Mouse (Mus musculus): ENCODE measurements around the gene Slu7. TPM values are rescaled to one million over a fixed set of nuclear protein-coding genes. Genes with fewer than 3 reads are reported as not detected.

The Slu7 gene
- total RNA-seq, 2 experiments from 2014 or later, result 59.6 to 60.1 TPM

- no peak for DNase-seq
These were observed 8.3 kb upstream of the Slu7 start for GRCm38 (mm10) chr11:43425166-43425709.

- peak; percentile 64 to 66 for DNase-seq
These were observed 7.6 kb upstream of the Slu7 start, which contains the start of gene Pttg1 for GRCm38 (mm10) chr11:43425824-43426413. Gene Pttg1 (minus strand): TSS chr11:43426251.

DNA sequence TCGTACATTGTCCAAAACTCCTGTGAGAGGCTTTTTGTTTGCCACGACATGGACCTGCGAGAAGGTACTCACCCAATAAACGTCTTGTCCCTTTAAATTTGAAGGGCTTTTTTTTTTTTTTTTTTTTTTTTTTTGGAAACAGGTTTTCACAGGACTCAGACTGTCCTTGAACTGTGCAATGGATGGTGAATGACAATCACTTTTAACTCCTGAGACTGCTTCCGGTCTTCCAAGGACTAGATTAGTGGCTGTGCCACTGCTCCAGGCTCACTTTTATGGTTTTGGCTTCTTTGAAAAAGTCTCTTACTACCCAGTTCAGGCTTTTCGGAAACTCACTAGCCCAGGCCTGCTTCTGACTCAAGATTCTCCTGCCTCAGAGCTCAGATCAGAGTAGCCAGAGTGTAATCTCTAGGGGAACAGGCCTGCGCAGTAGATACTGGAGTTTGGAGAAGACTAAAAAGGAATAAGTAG, 7.1 kb upstream of the Slu7 start:
- DNase-seq, result no peak

DNA sequence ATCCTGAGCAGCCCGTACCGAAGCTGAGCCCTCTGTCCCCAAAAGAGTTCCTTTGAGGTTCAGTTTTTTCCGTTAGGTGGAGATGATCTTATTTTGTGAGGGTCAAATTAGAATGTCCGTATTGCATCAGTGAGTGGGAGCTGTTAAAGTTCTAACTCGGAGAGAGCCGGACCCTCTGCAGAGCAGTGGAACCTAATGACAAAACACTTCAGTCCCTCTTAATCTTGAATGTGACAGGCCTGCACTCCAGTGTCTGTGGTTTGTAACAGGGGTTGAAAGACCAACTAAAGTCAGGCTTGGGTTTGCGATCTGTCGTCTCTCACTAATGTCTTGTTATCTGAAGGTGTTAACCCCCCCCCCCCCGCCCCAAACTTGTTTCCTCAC, 472 bp downstream of the Slu7 start:
- DNase-seq, result no peak

DNA sequence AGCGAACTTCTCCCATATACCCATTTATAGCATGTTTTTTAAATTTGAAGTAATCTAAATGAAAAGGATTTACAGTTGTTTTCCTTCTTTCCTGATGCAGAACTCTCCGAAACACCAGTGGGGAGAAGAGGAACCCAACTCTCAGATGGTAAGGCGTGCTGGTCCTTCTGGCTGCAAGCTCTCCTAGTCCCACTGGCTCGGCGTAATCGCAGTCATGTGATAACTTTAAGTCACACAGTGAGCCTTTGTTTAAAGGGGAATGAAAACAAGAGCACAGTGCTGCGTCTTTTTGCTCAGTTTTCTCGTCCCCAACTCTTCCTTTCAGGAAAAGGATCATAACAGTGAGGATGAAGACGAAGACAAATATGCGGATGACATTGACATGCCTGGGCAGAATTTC, 7.6 kb downstream of the Slu7 start:
- DNase-seq, result no peak

- DNase-seq, result no peak
These were observed 9.6 kb downstream of the Slu7 start for GRCm38 (mm10) chr11:43443183-43443582.

- no peak for DNase-seq
These were observed 16.4 kb downstream of the Slu7 start for GRCm38 (mm10) chr11:43449916-43450315.

GRCm38 (mm10) chr11:43451322-43451721, 17.8 kb downstream of the Slu7 start:
- no peak for DNase-seq

- DNase-seq, result no peak
These were observed 18.7 kb downstream of the Slu7 start for GRCm38 (mm10) chr11:43452266-43452665.

GRCm38 (mm10) chr11:43463204-43463603, 29.7 kb downstream of the Slu7 start:
- no peak for DNase-seq

GRCm38 (mm10) chr11:43470118-43470517, 36.6 kb downstream of the Slu7 start:
- no peak for DNase-seq

DNA sequence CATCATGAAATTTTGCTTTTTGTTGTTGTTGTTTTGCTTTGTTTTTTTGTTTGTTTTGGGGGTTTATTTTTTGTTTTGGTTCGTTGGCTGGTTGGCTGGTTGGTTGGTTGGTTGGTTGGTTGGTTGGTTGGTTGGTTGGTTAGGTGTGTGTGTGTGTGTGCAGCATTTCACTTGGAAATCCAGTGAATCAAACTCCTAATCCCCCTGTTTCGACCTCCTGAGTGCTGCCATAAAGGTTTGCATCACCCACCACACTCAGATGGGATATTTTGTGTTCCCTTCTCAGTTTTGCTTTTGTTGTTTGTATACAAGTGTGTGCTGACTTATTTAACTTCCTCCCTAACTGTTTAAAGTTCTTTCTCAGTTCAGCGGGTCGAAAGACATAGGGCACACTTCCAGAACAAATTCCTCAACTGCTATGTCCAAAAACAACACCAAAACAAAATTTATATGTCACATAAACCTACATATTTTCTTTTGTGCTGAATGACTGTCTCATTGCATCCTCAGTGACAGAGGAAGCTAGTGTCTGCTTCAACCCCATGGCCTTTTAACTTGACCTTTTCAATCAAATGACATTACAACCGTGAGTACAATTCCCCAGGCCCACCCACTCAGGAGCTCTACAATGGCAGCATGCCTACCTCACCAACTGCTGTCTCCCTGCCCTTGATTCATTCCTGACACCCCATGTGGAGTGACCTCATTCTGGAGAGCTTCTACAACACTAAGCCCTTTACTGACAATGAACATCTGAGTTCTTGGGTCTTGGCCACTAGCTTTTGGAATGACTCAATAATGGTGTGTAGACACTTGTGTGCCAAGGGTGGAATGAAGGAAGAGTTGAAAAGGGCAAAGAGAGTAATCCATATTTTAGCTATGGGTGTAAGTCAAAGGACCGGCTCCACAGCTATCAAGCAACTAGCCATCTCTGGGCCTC, 37.6 kb downstream of the Slu7 start:
- DNase-seq, result no peak

GRCm38 (mm10) chr11:43473115-43473514, 39.6 kb downstream of the Slu7 start:
- no peak for DNase-seq

- no peak for DNase-seq
These were observed 40.2 kb downstream of the Slu7 start for GRCm38 (mm10) chr11:43473635-43474224.

- DNase-seq, result no peak
These were observed 40.8 kb downstream of the Slu7 start, which contains the start of gene C1qtnf2 for GRCm38 (mm10) chr11:43474225-43474774. Gene C1qtnf2 (plus strand): TSS chr11:43474276.

DNA sequence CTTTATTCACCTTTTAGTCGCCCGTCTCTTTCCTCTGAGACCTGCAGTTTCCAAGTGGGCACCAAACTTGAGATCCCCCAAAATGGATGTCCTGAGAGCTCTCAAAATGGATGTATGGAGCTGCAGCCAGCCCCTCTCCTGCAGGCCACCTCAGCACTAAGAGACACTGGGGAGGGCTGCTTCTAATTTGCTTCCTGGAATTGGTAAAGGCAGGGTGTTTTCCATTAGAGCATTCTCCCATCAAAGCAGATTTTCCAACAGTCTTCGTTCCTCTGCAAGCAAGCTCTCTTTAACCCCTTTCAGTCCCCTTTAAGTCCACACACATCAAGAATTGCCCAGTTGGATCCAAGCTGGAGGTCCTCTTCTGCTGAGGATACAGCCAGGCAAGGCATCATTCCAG, 45.8 kb downstream of the Slu7 start:
- DNase-seq, result no peak

DNA sequence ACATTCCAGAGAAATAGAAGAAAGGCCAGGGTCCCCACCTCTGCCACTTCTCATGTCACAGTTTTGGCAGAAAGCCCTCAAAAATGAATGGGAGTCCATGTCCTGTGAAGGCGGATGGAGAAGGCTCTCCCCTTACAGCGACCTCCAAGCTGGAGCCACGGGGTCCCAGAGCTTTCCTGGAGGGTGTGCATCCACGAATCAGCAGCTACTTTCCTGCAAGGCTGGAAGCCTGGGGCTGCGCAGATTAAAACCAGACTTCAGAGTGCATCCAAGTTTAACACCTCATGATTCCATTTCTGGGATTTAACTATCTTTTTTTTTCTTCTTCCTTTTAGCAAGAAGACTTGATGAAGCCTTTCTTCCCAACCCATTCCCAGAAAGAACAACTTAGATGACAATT, 47.0 kb downstream of the Slu7 start:
- DNase-seq, result no peak

DNA sequence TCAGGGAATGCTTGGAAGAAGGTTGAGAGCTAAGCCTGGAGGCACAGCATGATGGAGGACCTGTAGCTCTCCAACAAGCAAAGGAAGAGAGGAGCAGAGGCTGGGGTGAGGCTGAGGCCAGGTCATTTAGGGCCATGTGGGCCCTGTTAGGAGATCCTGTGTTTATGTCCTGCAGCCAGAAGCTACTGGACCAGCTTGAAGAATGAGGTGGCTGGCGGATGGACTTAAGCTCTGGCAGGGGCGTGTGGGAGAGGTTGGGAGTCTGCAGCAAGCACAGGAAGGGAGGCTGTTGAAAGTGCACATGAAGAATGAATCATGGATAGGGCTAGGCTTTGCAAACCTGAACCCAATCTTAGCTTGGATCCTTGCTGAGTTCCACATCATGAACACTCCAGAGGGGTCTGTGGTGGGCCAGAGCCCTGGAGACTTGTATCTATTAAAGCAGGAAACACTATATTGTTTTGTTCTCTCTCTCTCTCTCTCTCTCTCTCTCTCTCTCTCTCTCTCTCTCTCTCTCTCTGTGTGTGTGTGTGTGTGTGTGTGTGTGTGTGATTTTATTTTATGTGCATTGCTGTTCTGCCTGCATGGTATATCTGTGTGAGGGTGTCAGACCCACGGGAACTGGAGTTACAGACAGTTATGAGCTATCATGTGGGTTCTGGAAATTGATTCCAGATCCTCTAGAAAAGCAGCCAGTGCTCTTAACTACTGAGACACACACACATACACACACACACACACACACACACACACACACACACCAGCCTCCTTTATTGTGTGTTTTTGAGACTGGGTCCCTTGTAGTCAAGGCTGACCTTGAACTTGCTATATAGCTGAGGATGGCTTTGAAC, 48.4 kb downstream of the Slu7 start:
- DNase-seq, result no peak

DNA sequence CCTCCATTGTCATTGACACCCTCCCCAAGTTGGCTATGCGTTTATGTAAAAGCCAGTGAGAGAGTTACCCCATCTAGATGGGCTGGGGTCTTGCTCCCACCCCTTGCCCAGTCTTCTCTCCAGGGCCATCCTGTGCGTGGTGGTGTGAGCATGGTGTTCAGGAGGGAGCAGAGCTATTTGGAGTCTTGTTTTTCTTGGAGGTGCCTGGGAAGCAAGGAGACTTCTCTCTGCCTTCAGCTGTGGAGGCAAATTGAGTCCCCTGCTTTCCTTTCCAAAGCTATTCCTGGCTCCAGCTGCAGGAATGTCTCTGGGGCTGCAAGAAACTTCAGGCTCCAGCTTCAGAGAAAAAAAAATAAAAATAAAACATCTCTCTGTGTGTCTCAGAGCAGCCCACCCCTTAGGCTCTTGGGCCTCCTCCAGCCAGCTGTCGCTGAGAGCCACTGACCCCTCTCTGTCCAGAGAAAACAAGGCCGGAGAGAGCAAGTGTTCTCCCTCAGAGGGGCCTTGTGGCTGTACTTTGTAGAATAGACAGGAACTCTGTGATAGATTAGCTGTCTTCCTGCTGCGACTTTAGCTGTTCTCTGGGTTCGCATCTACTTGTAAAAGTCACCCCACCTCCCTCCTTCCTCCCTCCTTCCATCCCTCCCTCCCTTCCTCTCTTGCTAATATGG, 49.7 kb downstream of the Slu7 start:
- DNase-seq, result no peak

GRCm38 (mm10) chr11:43484057-43484456, 50.5 kb downstream of the Slu7 start:
- no peak for DNase-seq

- no peak for DNase-seq
These were observed 51.1 kb downstream of the Slu7 start for GRCm38 (mm10) chr11:43484652-43485051.
